Mouse (Mus musculus): ENCODE data around the gene Mixl1.

The Mixl1 gene

GRCm38 (mm10) chr1:180696626-180697352 lies at the start of gene Mixl1:
TSS of gene Mixl1 (minus strand) at chr1:180697034.
- no peak for DNase-seq

DNA sequence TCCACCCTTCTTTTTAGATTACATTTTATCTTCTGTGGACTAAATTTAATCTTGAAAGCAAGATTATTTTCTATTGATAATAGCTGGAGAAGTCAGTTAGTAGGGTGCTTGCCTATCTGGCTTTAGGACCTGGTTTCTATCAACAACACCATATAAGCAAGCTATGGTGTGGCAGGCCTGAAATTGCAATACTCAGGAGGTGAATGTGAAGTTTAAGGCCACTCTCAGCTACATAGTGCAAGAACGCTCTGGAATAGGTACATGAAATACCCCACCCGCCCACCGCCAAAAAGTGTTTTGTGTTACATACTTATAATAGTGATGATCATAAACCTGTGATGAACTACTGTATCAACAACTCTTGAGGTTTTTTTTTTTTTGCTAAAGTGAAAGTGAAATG lies 32.4 kb upstream of the Mixl1 start:
- DNase-seq = no peak

DNA sequence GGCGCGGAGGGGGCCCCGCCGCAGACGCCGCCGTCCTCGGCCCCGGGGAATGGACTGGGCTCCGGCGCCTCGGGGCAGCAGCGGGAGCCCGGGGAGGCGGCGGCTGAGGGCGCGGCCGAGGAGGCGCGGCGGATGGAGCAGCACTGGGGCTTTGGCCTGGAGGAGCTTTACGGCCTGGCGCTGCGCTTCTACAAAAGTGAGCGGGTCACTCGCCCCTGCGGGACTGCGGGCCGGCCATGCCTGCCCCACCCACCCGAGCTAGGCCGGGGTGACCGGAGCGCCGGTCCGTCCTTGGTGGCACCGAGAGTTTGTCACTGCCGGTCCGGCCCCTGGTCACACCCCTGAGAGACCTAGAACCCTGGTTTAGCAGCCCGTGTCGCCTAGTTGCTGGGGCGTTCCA lies 29.3 kb upstream of the Mixl1 start:
- no peak for DNase-seq

DNA sequence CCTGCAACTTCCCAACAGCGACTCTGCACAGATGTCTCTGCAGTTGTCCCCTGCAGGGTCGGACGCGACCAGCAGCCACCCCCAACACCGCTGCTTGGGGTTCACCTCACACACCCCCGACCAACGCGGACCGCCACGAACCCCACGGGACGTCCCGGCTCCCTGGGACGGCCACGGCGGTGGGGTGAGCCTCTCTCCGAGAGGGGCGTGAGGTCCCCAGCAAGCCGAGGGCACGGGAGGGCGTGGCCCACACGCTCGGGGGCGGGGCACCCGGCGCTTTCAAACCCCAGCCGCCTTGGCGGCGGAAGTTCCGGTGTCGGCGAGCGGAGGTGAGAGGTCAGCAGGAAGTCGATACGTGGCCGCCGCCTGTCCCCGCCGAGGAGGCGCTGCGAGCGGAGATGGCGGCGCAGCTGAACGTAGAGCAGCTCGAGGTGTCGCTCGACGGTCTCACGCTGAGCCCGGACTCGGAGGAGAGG lies 28.9 kb upstream of the Mixl1 start, which contains the start of gene Acbd3:
Gene Acbd3, plus strand, starts transcription at position 340 of the 476 bp plus-strand sequence.
- DNase-seq = peak; percentile 85 to 88

- no peak for DNase-seq
Measured at GRCm38 (mm10) chr1:180723701-180724238, 26.9 kb upstream of the Mixl1 start.

- no peak for DNase-seq
Measured at GRCm38 (mm10) chr1:180722608-180723007, 25.8 kb upstream of the Mixl1 start.

DNA sequence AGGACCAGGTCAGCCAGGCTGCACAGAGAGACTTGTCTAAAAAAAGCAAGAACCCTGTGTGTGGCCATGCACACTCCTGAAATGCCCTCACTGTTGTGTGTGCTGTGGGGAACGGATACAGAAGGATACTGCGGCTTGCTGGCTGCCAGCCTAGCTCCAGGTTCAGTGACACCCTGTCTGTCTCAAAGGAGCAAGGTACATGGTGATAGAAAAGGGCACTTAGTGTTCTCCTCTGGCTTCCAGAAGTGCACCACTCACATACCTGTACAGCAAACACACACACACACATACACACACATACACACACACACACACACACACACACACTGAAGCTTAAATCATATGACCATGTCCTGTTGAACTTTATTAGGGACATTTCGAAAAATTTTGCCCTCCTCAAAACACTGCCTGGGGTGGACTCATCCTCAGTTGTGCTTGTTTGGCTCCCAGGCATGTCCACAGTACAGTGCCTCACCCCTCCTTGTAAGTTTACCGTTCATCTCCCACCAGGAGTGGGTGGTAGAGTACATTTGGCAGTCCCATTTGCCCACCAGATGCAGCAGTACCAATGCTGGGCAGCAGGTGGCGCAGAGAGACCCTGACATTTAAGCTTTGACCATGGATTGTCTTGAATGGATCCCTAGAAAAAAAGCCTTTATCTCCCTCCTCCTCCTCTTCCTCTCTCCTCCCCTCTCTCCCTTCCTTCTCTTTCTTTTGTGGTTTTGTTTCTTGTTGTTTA lies 23.3 kb upstream of the Mixl1 start:
- DNase-seq = peak; percentile 83 to 89

GRCm38 (mm10) chr1:180719483-180719882 lies 22.6 kb upstream of the Mixl1 start:
- no peak for DNase-seq

DNA sequence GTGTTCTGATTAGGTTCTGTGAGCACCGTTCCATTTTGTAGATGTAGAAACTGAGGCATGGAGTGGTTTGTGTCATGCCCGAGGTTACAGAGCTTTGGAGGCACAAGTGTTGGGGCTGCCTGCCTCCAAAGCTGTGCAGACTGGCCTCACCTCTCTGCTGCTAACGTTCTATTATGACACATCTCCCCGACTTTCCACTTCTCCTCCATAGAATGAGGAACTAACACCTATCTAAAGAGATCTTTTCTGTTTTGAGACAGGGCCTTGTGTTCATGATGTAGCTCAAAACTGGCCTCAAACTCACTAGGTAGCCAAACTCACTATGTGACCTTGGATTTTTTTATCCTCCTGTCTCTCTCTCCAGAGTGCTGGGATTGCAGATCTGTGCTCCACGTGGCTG lies 21.9 kb upstream of the Mixl1 start:
- no peak for DNase-seq

- no peak for DNase-seq
Measured at GRCm38 (mm10) chr1:180708935-180709776, 12.3 kb upstream of the Mixl1 start.

- no peak for DNase-seq
Measured at GRCm38 (mm10) chr1:180707813-180708212, 11.0 kb upstream of the Mixl1 start.

DNA sequence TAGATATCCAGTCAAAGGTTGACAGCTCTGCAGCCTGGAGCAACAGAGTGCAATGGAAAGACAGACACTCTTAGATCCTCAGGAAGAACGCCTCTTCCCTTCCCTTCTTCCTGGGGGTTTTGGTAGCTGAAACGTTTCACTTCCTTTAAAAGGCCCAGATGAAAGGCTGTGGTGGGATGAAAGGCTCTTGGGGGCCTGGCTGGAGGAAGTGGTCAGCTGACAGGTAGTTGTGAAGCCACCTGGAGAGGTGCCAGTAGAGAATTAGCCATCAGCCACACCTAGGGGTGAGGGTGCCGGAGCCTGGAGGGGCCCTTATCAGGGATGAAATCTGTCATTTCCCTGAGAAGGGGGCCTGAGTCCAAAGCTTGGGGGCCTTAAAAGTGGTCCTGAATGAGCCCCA lies 10.5 kb upstream of the Mixl1 start:
- no peak for DNase-seq

GRCm38 (mm10) chr1:180703400-180703799 lies 6.6 kb upstream of the Mixl1 start:
- no peak for DNase-seq

DNA sequence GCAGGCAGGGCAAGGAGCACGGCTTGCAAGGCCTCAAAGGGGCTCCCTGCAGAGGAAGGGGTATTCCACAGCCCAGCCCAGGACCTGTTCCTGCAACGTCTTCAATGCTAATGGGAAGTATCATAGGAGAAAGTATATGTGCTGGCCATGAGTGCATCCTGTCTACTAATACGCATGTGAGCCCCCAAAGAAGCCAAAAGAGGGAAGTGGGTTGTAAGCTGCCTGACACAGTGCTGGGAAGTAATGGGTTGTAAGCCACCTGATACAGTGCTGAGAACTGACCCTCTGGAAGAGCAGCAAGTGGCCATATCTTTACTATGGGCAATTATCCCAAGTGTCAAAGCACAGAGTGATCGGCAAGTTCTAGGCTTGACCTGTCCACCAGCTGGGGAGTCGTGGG lies 1.2 kb upstream of the Mixl1 start:
- DNase-seq = no peak

GRCm38 (mm10) chr1:180691284-180691683 lies 5.5 kb downstream of the Mixl1 start:
- no peak for DNase-seq

Measured in cerebellum, postnatal 36 days (tissue).